ENCODE assay signal across 8 mouse cellular contexts in genomic region chr17:10317981-10318551, GRCm38 (mm10). TPM values are rescaled to one million over a fixed set of nuclear protein-coding genes. Genes with fewer than 3 reads are reported as not detected.
DNase-seq lines count a peak whose midpoint lies in the region; ATAC-seq and TF ChIP-seq lines count a peak whose summit lies in the region.

No protein-coding gene starts in this region.

- peaks cover 79% of the 10 kb centered on the region for H3K79me2 ChIP-seq in macrophage (ENCODE audit: inconsistent target)

- peak overlapping the region; percentile 64 for H3K4me2 ChIP-seq in embryonic facial prominence, embryonic 14.5 days (ENCODE audit: low read depth, low read length)
- peak overlapping the region; percentile 68 for H3K4me2 ChIP-seq in heart, embryonic 13.5 days
- H3K4me2 ChIP-seq in kidney, postnatal 0 days (ENCODE audit: low read length): peak overlapping the region; percentile 56

- DNase-seq in adrenal gland, postnatal 10 days: peak; percentile 78
- DNase-seq in embryonic facial prominence, embryonic 14.5 days (ENCODE audit: low spot score): peak; percentile 86
- peak; percentile 90 for DNase-seq in kidney, postnatal 0 days (ENCODE audit: low spot score)
- peak; percentile 44 for DNase-seq in right cerebral cortex, postnatal 25 days
- DNase-seq in yolk sac, embryonic 10.5 days (ENCODE audit: low spot score): peak; percentile 77

- peak overlapping the region; percentile 94 for H3K4me3 ChIP-seq in embryonic facial prominence, embryonic 14.5 days (ENCODE audit: low read depth, low read length)
- peak overlapping the region; percentile 95 for H3K4me3 ChIP-seq in heart, embryonic 13.5 days
- H3K4me3 ChIP-seq in kidney, postnatal 0 days (replicated peaks; ENCODE audit: low read depth, low read length): peak overlapping the region; percentile 85
- peak overlapping the region; percentile 87 for H3K4me3 ChIP-seq in macrophage (ENCODE audit: inconsistent target)

- peak; percentile 10 for ATAC-seq in CD4-positive, CD25-positive, alpha-beta regulatory T cell, adult 4 months
- no peak; the same call in 1 of the 2 replicates for ATAC-seq in embryonic facial prominence, embryonic 14.5 days (ENCODE audit: low read depth)
- no peak for ATAC-seq in heart, embryonic 13.5 days (ENCODE audit: extremely low read depth, insufficient number of reproducible peaks, low FRiP score, low TSS enrichment)
- ATAC-seq in kidney, postnatal 0 days (replicated peaks; ENCODE audit: low FRiP score, low read depth): 0 out of 2 replicates have a peak, but pooled peaks have one; percentile 6

- H3K9ac ChIP-seq in embryonic facial prominence, embryonic 14.5 days (ENCODE audit: low read depth, low read length): peak overlapping the region; percentile 97
- peak overlapping the region; percentile 100 for H3K9ac ChIP-seq in heart, embryonic 13.5 days
- peak overlapping the region; percentile 98 for H3K9ac ChIP-seq in kidney, postnatal 0 days (ENCODE audit: low read depth, low read length)

- H3K4me1 ChIP-seq in embryonic facial prominence, embryonic 14.5 days (ENCODE audit: control insufficient read depth, insufficient read depth, low read length): peaks cover 17% of the 10 kb centered on the region
- H3K4me1 ChIP-seq in heart, embryonic 13.5 days: peaks cover 30% of the 10 kb centered on the region
- peaks cover 6% of the 10 kb centered on the region; the same call in 1 of the 2 replicates for H3K4me1 ChIP-seq in kidney, postnatal 0 days (replicated peaks; ENCODE audit: insufficient read depth, low read length)

- H3K27ac ChIP-seq in embryonic facial prominence, embryonic 14.5 days (replicated peaks; ENCODE audit: low read depth, low read length): peak overlapping the region; percentile 99
- H3K27ac ChIP-seq in heart, embryonic 13.5 days (replicated peaks): peak overlapping the region; percentile 100
- H3K27ac ChIP-seq in kidney, postnatal 0 days: peak overlapping the region; percentile 99
- H3K27ac ChIP-seq in macrophage: peak overlapping the region; percentile 91

- no peaks in the 10 kb centered on the region for H3K36me3 ChIP-seq in embryonic facial prominence, embryonic 14.5 days (ENCODE audit: control insufficient read depth, insufficient read depth, low read length)
- H3K36me3 ChIP-seq in heart, embryonic 13.5 days: no peaks in the 10 kb centered on the region
- H3K36me3 ChIP-seq in kidney, postnatal 0 days (ENCODE audit: insufficient read depth, low read length): no peaks in the 10 kb centered on the region
- H3K36me3 ChIP-seq in macrophage (ENCODE audit: inconsistent target): no peaks in the 10 kb centered on the region

- H3K27me3 ChIP-seq in embryonic facial prominence, embryonic 14.5 days (replicated peaks; ENCODE audit: control insufficient read depth, insufficient read depth, low read length): no peaks in the 10 kb centered on the region
- H3K27me3 ChIP-seq in heart, embryonic 13.5 days (replicated peaks): no peaks in the 10 kb centered on the region
- no peaks in the 10 kb centered on the region for H3K27me3 ChIP-seq in kidney, postnatal 0 days (ENCODE audit: insufficient read depth, low read length)

- TF ChIP-seq CTCF in kidney, postnatal 0 days (IDR thresholded peaks at IDR 0.05; ENCODE audit: low read depth): no peak; the same call in 1 of the 2 replicates

- 1% methylated on average over 42 of the region's 46 CpGs for WGBS in embryonic facial prominence, embryonic 14.5 days
- WGBS in heart, embryonic 13.5 days: under 1% methylated on average over 45 of the region's 46 CpGs
- WGBS in kidney, postnatal 0 days: under 1% methylated on average over 46 of the region's 46 CpGs
- under 1% methylated on average over 34 of the region's 46 CpGs for WGBS in macrophage (ENCODE audit: missing documents)

- H3K9me3 ChIP-seq in embryonic facial prominence, embryonic 14.5 days (ENCODE audit: control insufficient read depth, low read length): no peaks in the 10 kb centered on the region
- no peaks in the 10 kb centered on the region for H3K9me3 ChIP-seq in heart, embryonic 13.5 days
- no peaks in the 10 kb centered on the region for H3K9me3 ChIP-seq in kidney, postnatal 0 days (replicated peaks; ENCODE audit: low read length)

RNA-seq across cellular contexts. Expression of gene Qk, which starts 1.6 kb away (rescaled TPM):
- polyA plus RNA-seq in CD4-positive, CD25-positive, alpha-beta regulatory T cell, adult 4 months (2017; shearing (Covaris generic)): 10 to 100 TPM in 1 of 2 experiments, 1 to 10 TPM in 1; 9.8 to 16.3 TPM
- total RNA-seq in adrenal gland, postnatal 10 days (2021): 100 to 1,000 TPM; 239 to 282 TPM
- polyA plus RNA-seq in embryonic facial prominence, embryonic 14.5 days (2014; fragmentation: Nextera tagmentation; extraction: Ambion mirVana): 42.8 and 46.5 TPM in 2 replicates
- polyA plus RNA-seq in heart, embryonic 13.5 days (2015; fragmentation: Nextera tagmentation; extraction: Ambion mirVana): 32.9 and 37.0 TPM in 2 replicates
- 30.3 and 32.4 TPM in 2 replicates for polyA plus RNA-seq in kidney, postnatal 0 days (2015; fragmentation: Nextera tagmentation; extraction: Ambion mirVana)
- 100 to 1,000 TPM in 24 of 26 experiments, 10 to 100 TPM in 2; 75.0 to 266 (median 162) TPM for total RNA-seq in macrophage (2018; cell fraction: chromatin; rRNA removed)
- 100 to 1,000 TPM; 125 to 281 (median 187) TPM for total RNA-seq in macrophage (2018; cell fraction: cytosol; rRNA removed)
- total RNA-seq in macrophage (2018; cell fraction: nucleus; rRNA removed): 100 to 1,000 TPM; 133 to 383 (median 214) TPM
- polyA plus RNA-seq in macrophage (2018): 115 to 166 TPM (median 122 TPM) in 3 replicates

Comparison
In these comparisons a context has a peak if more than half of its experiments do, and no peak if none do; other contexts are left out.
1. ATAC-seq: peak in CD4-positive, CD25-positive, alpha-beta regulatory T cell, adult 4 months (single experiment) and kidney, postnatal 0 days (single experiment); none in embryonic facial prominence, embryonic 14.5 days (single experiment) and heart, embryonic 13.5 days (single experiment).
2. Peak in every context shown above with its lines, with median percentiles within 50 percentile points of each other: DNase-seq, H3K27ac ChIP-seq, H3K4me2 ChIP-seq, H3K4me3 ChIP-seq and H3K9ac ChIP-seq.